Mouse (Mus musculus): Measurements from ENCODE around the gene Lcn11. TPM values are rescaled to one million over a fixed set of nuclear protein-coding genes. Genes with fewer than 3 reads are reported as not detected.
"Not testable (repeated sequence)": the region's sequence is repeated elsewhere in the genome, so short reads cannot be mapped to it uniquely, and the experiment has no call there.

The Lcn11 gene
- not detected in 2 replicates for polyA plus RNA-seq (2014; fragmentation: Nextera tagmentation; extraction: Ambion mirVana)

DNA sequence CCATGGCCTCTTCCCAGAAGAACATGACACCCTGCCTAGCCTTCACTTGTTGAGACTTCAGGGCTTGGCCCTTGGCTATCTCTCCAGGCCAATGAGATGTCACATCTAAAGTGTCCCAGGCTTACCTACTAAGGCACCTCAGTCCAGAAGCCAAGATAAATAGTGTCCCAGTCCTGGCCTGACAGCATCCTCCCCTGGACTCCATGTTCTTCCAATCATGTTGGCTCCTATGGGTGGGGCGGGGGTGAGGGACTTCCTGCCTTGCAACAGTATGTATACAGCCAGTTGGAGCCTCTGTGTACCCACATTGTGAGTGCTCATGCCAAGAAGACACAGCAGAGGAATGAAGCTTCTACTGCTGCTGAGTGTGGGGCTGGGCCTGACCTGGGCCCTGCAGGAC lies at the start of gene Lcn11:
TSS of gene Lcn11 (plus strand) at position 301 of the 400 bp plus-strand sequence.
- no peaks in the 10 kb centered on the region for H3K27me3 ChIP-seq (ENCODE audit: control insufficient read depth, insufficient read depth, low read length)
- H3K4me1 ChIP-seq (ENCODE audit: control insufficient read depth, insufficient read depth, low read length) = no peaks in the 10 kb centered on the region
- no peak for ATAC-seq (ENCODE audit: insufficient read depth, low FRiP score, low TSS enrichment)
- DNase-seq (ENCODE audit: low spot score) = no peak
- no peak within 1 kb of the TSS for H3K27ac ChIP-seq (ENCODE audit: low read depth, low read length)
- WGBS = 90% methylated on average over 1 of the region's 1 CpGs
- no peaks in the 10 kb centered on the region for H3K36me3 ChIP-seq (ENCODE audit: control insufficient read depth, insufficient read depth, low read length)
- no peak within 1 kb of the TSS for H3K9ac ChIP-seq (ENCODE audit: low read length)
- no peaks in the 10 kb centered on the region for H3K9me3 ChIP-seq (ENCODE audit: control insufficient read depth, low read length)
- no peak within 1 kb of the TSS for H3K4me2 ChIP-seq (ENCODE audit: low read depth)
- no peak within 1 kb of the TSS for H3K4me3 ChIP-seq (ENCODE audit: low read depth, low read length)

DNA sequence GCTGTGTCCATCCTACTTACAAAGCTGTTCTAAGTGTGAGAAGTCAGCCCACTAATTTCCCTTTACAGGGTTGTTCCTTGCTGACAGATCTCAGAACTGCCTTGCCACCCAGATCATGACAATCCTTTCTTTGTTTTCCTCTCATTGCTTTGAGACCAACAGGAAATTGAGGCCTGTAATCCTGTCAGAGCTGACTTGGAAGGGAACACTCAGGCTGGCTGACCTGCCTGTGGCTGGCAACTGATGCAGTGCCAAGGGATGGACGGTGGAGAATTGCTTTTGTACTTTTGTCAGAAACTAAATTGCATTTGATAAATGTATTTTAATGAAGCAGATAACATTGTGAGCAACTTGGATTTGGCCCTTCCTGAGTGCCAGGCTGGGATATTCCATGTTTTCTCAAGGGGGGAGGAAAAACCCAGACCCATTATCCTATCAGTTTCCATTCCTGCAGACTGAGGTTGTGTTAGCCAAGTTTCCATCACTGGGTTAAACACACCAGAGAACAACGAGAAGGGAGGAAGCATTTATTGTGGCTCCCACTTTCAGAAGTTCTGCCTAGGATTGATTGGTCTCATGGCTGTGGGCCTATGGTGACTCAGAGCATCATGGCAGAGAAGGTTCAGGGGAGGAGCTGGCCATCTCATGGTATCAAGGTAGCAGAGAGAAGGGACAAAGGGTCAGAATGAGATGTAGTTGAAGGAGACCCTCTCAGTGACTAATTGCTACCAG lies 43.5 kb upstream of the Lcn11 start:
- Histone ChIP-seq H3K36me3 (ENCODE audit: control insufficient read depth, insufficient read depth, low read length) (no peaks in the 10 kb centered on the region), H3K27ac (ENCODE audit: low read depth, low read length) (no peak overlapping the region), H3K9me3 (ENCODE audit: control insufficient read depth, low read length) (no peaks in the 10 kb centered on the region), H3K27me3 (ENCODE audit: control insufficient read depth, insufficient read depth, low read length) (no peaks in the 10 kb centered on the region), H3K4me1 (ENCODE audit: control insufficient read depth, insufficient read depth, low read length) (no peaks in the 10 kb centered on the region), H3K4me2 (ENCODE audit: low read depth) (no peak overlapping the region), H3K9ac (ENCODE audit: low read length) (no peak overlapping the region), H3K4me3 (ENCODE audit: low read depth, low read length) (no peak overlapping the region)
- no peak for ATAC-seq (ENCODE audit: insufficient read depth, low FRiP score, low TSS enrichment)
- no peak for DNase-seq (ENCODE audit: low spot score)
- 70% methylated on average over 2 of the region's 2 CpGs for WGBS

DNA sequence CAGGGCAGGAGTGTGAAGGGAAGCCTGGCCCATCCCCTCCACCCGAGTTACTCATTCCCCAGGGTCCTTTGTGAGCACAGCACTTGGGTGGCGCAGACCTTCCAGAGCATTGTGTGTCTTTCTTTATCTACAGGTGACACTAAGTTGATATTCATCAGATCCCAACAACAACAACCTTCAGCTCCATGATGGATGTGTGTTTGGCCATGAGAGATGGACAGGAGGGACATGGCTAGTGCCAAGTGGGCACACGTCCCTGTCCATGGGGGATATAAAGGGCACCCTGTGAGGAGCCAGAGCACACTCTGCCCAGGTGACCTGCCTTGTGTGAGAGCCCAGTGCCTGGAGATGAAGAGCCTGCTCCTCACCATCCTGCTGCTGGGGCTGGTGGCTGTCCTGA lies 40.1 kb upstream of the Lcn11 start, which contains the start of gene Obp2b:
TSS of gene Obp2b (plus strand) at position 301 of the 400 bp plus-strand sequence.
- 92% methylated on average over 3 of the region's 3 CpGs for WGBS
- not testable (repeated sequence) for DNase-seq (ENCODE audit: low spot score); H3K4me3 ChIP-seq (ENCODE audit: low read depth, low read length); H3K9ac ChIP-seq (ENCODE audit: low read length); H3K4me2 ChIP-seq (ENCODE audit: low read depth); ATAC-seq (ENCODE audit: insufficient read depth, low FRiP score, low TSS enrichment); H3K27ac ChIP-seq (ENCODE audit: low read depth, low read length); H3K27me3 ChIP-seq (ENCODE audit: control insufficient read depth, insufficient read depth, low read length); H3K36me3 ChIP-seq (ENCODE audit: control insufficient read depth, insufficient read depth, low read length); H3K4me1 ChIP-seq (ENCODE audit: control insufficient read depth, insufficient read depth, low read length); H3K9me3 ChIP-seq (ENCODE audit: control insufficient read depth, low read length)

- Histone ChIP-seq H3K4me1 (ENCODE audit: control insufficient read depth, insufficient read depth, low read length) (no peaks in the 10 kb centered on the region), H3K27me3 (ENCODE audit: control insufficient read depth, insufficient read depth, low read length) (no peaks in the 10 kb centered on the region), H3K36me3 (ENCODE audit: control insufficient read depth, insufficient read depth, low read length) (no peaks in the 10 kb centered on the region), H3K4me3 (ENCODE audit: low read depth, low read length) (no peak overlapping the region), H3K4me2 (ENCODE audit: low read depth) (no peak overlapping the region), H3K27ac (ENCODE audit: low read depth, low read length) (no peak overlapping the region), H3K9ac (ENCODE audit: low read length) (no peak overlapping the region), H3K9me3 (ENCODE audit: control insufficient read depth, low read length) (no peaks in the 10 kb centered on the region)
- no peak for ATAC-seq (ENCODE audit: insufficient read depth, low FRiP score, low TSS enrichment)
- 71% methylated on average over 1 of the region's 1 CpGs for WGBS
- DNase-seq (ENCODE audit: low spot score) = no peak
Observed at GRCm38 (mm10) chr2:25741671-25742070, 35.1 kb upstream of the Lcn11 start.

GRCm38 (mm10) chr2:25754201-25754600 lies 22.6 kb upstream of the Lcn11 start:
- Histone ChIP-seq H3K4me1 (ENCODE audit: control insufficient read depth, insufficient read depth, low read length) (no peaks in the 10 kb centered on the region), H3K9me3 (ENCODE audit: control insufficient read depth, low read length) (no peaks in the 10 kb centered on the region), H3K4me3 (ENCODE audit: low read depth, low read length) (no peak overlapping the region), H3K9ac (ENCODE audit: low read length) (no peak overlapping the region), H3K27me3 (ENCODE audit: control insufficient read depth, insufficient read depth, low read length) (no peaks in the 10 kb centered on the region), H3K36me3 (ENCODE audit: control insufficient read depth, insufficient read depth, low read length) (no peaks in the 10 kb centered on the region), H3K4me2 (ENCODE audit: low read depth) (no peak overlapping the region), H3K27ac (ENCODE audit: low read depth, low read length) (no peak overlapping the region)
- no peak for ATAC-seq (ENCODE audit: insufficient read depth, low FRiP score, low TSS enrichment)
- 100% methylated on average over 1 of the region's 1 CpGs for WGBS
- DNase-seq (ENCODE audit: low spot score) = no peak

DNA sequence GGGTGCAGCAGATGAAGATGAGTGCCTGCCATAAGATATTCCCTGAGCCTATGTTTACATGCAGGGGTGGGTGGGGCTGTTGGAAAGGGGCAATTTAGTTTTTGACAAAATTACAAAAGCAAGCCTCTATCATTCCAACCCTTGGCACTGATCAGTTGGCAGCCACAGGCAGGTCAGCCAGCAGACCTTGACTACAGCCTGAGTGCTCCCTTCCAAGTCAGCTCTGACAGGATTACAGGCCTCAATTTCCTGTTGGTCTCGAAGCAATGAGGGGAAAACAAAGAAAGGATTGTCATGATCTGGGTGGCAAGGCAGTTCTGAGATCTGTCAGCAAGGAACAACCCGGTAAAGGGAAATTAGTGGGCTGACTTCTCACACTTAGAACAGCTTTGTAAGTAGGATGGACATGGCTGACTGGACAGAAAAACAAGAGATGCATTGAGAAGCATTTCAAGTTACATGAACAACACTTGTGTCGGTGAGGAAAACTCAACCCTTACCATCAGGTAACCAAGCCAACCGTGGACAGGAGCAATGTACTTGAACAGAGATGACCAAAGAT lies 18.7 kb upstream of the Lcn11 start:
- H3K27ac ChIP-seq (ENCODE audit: low read depth, low read length) = no peak overlapping the region
- no peaks in the 10 kb centered on the region for H3K36me3 ChIP-seq (ENCODE audit: control insufficient read depth, insufficient read depth, low read length)
- H3K4me3 ChIP-seq (ENCODE audit: low read depth, low read length) = no peak overlapping the region
- no peaks in the 10 kb centered on the region for H3K9me3 ChIP-seq (ENCODE audit: control insufficient read depth, low read length)
- no peaks in the 10 kb centered on the region for H3K27me3 ChIP-seq (ENCODE audit: control insufficient read depth, insufficient read depth, low read length)
- 53% methylated on average over 4 of the region's 4 CpGs for WGBS
- DNase-seq (ENCODE audit: low spot score) (no peak), ATAC-seq (ENCODE audit: insufficient read depth, low FRiP score, low TSS enrichment) (no peak)
- H3K4me2 ChIP-seq (ENCODE audit: low read depth) = no peak overlapping the region
- H3K4me1 ChIP-seq (ENCODE audit: control insufficient read depth, insufficient read depth, low read length) = no peaks in the 10 kb centered on the region
- no peak overlapping the region for H3K9ac ChIP-seq (ENCODE audit: low read length)

DNA sequence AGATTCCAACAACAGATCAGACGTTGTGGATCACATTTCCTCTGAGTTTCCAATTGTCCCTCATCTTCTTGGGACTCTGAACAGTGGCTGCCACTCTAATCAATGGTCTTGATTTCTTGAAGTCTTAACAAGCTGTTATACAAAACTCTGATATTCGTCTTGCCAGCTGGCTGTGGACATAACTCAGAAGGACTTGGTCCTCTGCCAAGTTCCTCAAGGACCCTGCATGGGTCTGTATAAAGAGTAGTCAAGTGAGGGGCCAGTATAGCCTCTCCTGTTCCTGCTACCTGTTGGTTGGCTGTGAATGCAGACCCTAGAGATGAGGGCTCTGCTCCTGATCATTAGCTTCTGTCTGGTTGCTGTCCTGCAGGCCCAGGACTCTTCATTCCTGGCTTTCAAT lies 11.5 kb upstream of the Lcn11 start, which contains the start of gene Lcn3:
TSS of gene Lcn3 (plus strand) at position 301 of the 400 bp plus-strand sequence.
- H3K9ac ChIP-seq (ENCODE audit: low read length) = no peak within 1 kb of the TSS
- H3K36me3 ChIP-seq (ENCODE audit: control insufficient read depth, insufficient read depth, low read length) = no peaks in the 10 kb centered on the region
- DNase-seq (ENCODE audit: low spot score) = no peak
- no peaks in the 10 kb centered on the region for H3K9me3 ChIP-seq (ENCODE audit: control insufficient read depth, low read length)
- H3K4me1 ChIP-seq (ENCODE audit: control insufficient read depth, insufficient read depth, low read length) = no peaks in the 10 kb centered on the region
- no peaks in the 10 kb centered on the region for H3K27me3 ChIP-seq (ENCODE audit: control insufficient read depth, insufficient read depth, low read length)
- no peak for ATAC-seq (ENCODE audit: insufficient read depth, low FRiP score, low TSS enrichment)
- no peak within 1 kb of the TSS for H3K27ac ChIP-seq (ENCODE audit: low read depth, low read length)
- no peak within 1 kb of the TSS for H3K4me3 ChIP-seq (ENCODE audit: low read depth, low read length)
- 39% methylated on average over 2 of the region's 2 CpGs for WGBS
- H3K4me2 ChIP-seq (ENCODE audit: low read depth) = no peak within 1 kb of the TSS

DNA sequence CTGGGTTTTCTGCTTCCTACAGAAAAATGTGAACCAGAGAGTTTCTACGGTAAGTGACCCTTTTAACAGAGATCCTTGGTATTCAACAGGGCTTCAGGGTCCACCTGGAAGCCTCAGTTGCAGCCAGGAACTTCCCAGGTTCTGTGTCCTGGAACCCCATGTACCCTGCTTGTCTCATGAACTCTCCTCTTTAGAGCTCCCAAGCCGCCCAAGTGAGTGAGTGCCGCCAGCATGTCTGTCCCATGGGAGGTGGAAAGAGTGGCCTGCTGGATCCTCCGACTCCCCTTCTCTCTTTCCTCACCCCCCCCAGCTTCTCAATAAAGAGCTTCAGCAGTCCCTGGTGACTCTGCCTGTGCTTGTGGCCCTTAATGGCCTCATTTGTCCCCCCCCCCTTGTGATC lies 9.1 kb upstream of the Lcn11 start:
- 83% methylated on average over 4 of the region's 4 CpGs for WGBS
- Histone ChIP-seq H3K9ac (ENCODE audit: low read length) (no peak overlapping the region), H3K27ac (ENCODE audit: low read depth, low read length) (no peak overlapping the region), H3K4me3 (ENCODE audit: low read depth, low read length) (no peak overlapping the region), H3K36me3 (ENCODE audit: control insufficient read depth, insufficient read depth, low read length) (no peaks in the 10 kb centered on the region), H3K9me3 (ENCODE audit: control insufficient read depth, low read length) (no peaks in the 10 kb centered on the region), H3K27me3 (ENCODE audit: control insufficient read depth, insufficient read depth, low read length) (no peaks in the 10 kb centered on the region), H3K4me2 (ENCODE audit: low read depth) (no peak overlapping the region), H3K4me1 (ENCODE audit: control insufficient read depth, insufficient read depth, low read length) (no peaks in the 10 kb centered on the region)
- DNase-seq (ENCODE audit: low spot score) (no peak), ATAC-seq (ENCODE audit: insufficient read depth, low FRiP score, low TSS enrichment) (no peak)

DNA sequence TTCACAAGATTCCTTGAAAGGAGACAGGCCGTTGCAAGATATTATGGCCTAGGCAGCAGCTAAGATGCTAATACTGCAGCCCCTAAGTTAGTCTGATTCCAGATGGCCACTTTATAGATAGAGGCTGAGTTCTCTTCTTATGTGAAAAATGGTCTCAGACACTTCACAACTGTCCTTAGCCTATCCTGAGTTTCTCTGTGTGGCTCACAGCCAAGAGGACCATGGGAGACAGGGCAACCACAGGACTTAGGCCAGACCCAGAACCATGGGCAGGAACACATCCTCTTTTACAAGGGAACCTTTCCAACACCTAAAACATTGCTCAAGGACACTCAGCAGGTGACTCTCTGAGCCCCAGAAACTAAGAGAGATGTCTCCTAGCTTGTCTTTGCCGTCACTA lies 3.3 kb upstream of the Lcn11 start:
- Histone ChIP-seq H3K9ac (ENCODE audit: low read length) (no peak overlapping the region), H3K36me3 (ENCODE audit: control insufficient read depth, insufficient read depth, low read length) (no peaks in the 10 kb centered on the region), H3K27me3 (ENCODE audit: control insufficient read depth, insufficient read depth, low read length) (no peaks in the 10 kb centered on the region), H3K4me1 (ENCODE audit: control insufficient read depth, insufficient read depth, low read length) (no peaks in the 10 kb centered on the region), H3K4me2 (ENCODE audit: low read depth) (no peak overlapping the region), H3K9me3 (ENCODE audit: control insufficient read depth, low read length) (no peaks in the 10 kb centered on the region), H3K27ac (ENCODE audit: low read depth, low read length) (no peak overlapping the region), H3K4me3 (ENCODE audit: low read depth, low read length) (no peak overlapping the region)
- no peak for DNase-seq (ENCODE audit: low spot score)
- 95% methylated on average over 2 of the region's 2 CpGs for WGBS
- ATAC-seq (ENCODE audit: insufficient read depth, low FRiP score, low TSS enrichment) = no peak
